Mouse (Mus musculus): ENCODE data around the gene Ccdc81. TPM values are rescaled to one million over a fixed set of nuclear protein-coding genes. Genes with fewer than 3 reads are reported as not detected.

Ccdc81 gene
- total RNA-seq, 2 experiments from 2014 or later, result 0.80 to 1.1 TPM

DNA sequence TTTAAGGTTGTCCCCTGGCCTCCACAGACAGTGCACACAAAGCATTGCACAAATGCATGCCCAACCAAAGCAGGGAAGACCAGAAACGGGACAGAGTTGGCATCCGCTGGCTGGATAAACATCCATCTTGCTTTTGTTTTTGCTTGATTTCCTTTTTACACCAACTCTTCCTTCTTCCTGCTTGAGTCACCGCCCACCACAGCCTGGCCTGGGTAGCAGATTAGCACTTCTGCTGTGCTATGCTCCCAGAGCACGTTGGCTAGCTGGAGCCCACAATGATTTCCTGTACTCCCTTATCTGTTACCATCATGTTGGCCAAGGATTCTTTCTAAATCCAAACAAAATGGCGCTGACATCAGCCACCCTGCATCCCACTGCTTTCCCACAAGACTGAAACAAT lies 36.2 kb downstream of the Ccdc81 start:
- DNase-seq (ENCODE audit: low spot score in 2 of 2), result no peak

DNA sequence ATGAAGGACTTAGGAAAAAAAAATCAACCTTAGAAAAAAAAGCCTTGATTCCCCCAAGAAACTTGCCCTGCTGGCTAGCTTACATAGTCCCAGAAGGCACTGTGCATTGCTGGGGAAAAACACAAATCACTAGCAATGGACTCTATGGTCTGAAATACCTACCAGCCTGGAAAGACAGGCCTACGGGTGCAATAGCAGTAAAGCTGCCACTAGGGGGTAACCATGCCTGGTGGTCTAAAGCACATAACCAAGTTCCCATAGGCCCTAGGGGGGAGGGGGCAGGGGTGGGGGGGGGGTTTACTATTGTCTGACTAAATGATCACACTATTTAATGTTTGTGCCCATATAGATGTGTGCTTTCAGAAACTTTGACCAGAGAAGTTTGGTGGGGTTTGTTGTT lies 38.7 kb downstream of the Ccdc81 start:
- DNase-seq (ENCODE audit: low spot score in 2 of 2), result no peak

DNA sequence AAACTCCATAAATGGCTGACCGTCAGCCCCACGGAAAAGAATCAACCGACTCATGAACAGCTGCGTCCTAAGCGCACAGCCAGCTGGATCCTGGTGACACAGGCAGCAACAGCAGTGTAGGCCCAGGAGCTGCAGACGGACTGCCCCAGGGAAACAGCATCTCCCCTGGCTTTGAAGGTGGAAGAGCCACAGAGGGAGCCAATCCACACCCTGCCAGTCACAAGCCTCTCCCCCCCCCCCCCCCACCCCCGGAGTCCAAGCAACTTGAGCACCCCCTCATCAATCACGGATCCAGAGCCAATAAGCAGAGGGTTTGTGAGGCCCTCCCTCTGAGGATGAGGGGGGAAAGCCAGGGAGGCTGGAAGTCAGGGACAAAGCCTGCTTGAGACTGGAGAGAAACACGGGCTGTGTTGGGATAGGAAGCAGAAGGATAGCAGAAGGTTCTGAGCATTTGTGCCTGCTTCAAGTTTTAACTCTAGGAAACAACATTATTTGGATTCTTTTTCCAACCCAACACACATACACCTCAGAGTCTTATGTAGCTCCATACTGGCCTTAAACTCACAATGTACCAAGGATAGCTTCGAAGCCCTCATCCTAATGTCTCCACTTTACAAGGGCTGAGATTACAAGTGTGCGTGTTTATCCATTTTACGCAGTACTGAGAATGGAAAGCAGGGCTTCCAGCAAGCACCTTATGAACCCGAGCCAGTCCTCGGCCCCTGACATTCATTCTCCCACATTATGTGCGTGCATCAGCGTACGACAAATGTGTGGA lies 46.8 kb downstream of the Ccdc81 start:
- peak in 1 of 2 experiments; percentile 28 for DNase-seq (ENCODE audit: low spot score in 2 of 2)

DNA sequence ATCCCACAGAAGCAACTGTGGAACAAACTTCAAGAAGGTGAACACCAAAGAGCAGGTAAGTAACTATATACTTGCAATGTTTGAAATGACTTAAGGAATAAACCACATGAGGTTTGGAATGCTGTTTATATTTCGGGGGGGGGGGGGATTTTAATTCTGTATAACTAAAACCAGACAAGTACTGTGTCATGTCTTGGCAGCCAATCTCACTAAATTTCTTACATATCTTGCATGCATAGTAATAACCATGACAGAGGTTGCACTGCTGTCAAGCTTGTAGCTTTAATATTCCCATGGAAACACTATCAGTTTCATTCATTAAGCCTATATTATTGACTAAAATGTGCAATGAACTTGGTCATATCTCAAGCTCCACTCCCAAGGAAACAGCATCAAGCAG lies 48.2 kb downstream of the Ccdc81 start:
- DNase-seq (ENCODE audit: low spot score in 2 of 2), result no peak

DNA sequence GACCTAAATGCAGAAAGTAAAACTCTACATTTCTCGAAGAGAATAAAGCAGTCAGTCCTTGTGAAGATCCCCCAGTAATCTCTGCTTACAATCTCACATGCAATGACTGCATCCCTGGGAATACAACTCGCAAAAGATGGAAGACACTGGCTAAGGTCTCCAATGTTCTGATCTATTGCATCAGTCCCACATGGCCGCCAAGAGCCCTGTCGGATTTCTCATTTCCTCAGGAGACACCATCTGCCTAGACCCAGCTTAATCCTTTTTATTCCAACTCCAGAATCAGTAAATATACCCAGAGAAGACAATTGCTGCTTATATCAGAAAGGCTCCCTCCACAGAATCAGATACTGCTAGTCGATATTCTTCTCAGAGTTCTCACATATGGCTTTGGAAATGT lies 50.3 kb downstream of the Ccdc81 start:
- no peak for DNase-seq (ENCODE audit: low spot score in 2 of 2)

DNA sequence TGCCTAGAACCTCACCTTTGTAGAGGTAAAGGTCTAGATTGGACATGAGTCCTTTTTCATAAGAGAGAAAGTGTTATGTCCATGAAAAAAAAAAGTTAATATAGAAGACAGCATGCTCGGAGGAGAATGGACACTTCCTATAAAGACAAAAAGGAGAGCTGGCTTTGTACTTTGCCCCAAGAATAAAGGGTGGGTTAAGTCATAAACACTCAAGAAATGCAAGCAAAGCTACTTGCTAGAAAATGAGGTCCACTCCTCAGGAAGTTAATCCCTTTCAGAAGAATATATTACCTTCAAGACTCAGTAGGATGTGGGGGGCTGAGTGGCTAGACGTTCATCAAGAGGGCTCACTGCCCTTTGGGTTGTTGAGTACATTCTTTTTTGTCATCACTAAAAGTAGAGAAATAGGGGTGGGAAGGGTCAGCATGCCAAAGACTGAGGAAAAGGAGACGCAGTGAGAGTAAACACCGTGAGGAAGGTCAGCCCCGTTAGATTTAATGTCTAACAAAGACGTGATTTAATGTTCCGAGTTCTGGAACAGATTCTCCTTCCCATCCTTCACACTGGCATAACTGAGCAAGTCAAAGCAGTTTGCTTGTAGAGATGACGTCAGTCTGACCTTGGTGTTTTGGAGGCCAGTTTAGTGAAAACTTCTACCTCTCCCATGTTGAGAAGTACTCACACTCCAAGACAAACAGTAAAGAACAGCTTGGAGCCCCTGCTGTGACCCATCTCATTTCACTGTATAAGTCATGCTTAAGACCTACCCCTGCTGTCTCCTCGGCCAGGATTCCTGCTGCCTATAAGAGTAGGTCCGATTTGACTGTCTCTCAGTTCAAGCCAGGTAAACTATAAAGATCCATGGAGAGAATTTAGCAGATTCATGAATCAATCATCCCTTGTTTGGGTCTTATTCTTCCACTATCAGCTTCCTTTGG lies 51.0 kb downstream of the Ccdc81 start:
- no peak for DNase-seq (ENCODE audit: low spot score in 2 of 2)

DNA sequence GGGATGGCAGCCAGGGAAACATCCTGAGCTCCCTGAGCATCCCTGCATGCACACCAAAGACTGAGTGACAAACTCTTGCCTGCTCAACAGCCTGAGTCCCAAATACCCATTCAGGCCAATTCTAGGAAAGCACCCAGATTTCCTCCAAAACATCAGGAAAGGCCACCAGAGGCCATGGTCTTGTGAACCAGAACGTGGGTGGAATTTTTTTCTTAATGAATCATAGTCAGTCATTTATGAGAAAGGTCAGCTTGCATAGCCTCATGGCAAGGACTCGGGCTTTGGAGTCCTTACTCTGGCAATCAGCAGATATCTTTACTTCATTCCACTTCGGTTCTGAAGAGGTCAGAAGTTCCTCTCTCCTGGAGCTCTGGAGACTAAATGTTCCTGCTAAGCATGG lies 52.9 kb downstream of the Ccdc81 start:
- DNase-seq (ENCODE audit: low spot score in 2 of 2), result no peak

DNA sequence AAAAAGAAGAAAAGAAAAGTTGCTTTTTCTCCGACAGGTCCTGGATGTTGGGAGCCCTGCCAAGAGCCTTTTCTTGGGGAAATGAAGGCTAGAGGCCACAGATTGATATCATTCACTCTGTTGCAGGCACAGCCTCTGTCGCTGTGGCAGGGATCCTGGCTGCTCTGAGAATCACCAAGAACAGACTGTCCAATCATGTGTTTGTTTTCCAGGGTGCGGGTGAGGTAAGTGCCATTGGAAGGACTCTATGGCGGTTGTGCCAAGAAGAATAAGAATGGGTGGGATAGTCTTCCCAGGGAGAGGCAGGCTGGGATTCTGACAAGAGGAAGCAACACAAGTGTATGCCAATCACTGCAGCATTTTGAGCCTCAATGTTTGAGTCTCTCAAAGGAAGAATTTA lies 57.8 kb downstream of the Ccdc81 start:
- DNase-seq (ENCODE audit: low spot score in 2 of 2), result no peak

DNA sequence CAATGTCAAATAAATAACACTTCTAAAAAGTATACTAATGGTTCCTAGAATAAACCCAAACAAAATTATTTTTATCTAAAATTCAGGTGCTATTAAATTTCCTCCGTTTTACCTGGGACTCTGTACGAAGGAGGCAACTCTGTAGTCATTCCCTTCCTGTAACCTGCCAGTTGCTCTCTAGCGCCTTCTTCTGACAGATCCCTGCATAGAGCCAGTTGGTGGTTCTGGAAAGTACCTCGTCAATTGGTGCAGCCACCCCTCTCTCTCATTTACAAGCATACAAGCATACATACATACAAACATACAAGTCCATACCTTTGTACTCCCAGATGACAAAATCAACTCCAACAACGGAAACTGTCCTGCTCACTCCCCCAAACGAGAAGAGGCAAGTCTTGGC lies 59.9 kb downstream of the Ccdc81 start:
- peak; percentile 42 to 55 for DNase-seq (ENCODE audit: low spot score in 2 of 2)

DNA sequence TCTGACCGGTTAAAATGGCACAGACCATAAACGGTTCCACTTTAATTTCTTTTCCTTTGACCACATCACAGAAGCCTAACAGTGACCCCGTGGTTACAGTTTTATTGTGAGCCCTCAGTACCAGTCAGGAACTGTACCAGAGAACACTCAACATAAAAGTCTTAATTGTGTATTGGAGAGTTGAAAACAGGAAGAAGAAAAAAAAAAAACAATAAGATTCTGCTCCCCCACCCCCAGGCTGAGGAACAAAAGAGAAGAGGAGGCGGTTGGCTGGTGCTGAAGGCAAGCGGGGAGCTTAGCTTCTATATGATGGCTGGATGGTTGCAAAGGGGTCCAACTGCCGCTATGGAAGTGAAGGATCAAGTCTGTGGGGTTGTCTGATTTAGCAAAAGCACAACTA lies 60.3 kb downstream of the Ccdc81 start:
- DNase-seq (ENCODE audit: low spot score in 2 of 2), result no peak

DNA sequence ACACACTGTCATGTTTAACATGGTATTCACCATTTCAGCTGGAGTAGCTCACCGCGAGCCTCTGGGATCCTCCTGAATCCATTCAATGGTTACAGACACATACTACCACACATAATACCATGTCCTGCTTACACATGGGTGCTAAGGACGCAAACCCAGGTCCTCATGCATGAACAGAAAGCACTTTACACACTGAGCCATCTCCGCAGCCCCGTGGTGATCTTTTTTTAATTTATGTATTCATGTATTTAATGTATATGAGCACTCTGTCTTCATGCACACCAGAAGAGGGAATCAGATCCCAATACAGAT lies 61.1 kb downstream of the Ccdc81 start:
- DNase-seq (ENCODE audit: low spot score in 2 of 2), result no peak

DNA sequence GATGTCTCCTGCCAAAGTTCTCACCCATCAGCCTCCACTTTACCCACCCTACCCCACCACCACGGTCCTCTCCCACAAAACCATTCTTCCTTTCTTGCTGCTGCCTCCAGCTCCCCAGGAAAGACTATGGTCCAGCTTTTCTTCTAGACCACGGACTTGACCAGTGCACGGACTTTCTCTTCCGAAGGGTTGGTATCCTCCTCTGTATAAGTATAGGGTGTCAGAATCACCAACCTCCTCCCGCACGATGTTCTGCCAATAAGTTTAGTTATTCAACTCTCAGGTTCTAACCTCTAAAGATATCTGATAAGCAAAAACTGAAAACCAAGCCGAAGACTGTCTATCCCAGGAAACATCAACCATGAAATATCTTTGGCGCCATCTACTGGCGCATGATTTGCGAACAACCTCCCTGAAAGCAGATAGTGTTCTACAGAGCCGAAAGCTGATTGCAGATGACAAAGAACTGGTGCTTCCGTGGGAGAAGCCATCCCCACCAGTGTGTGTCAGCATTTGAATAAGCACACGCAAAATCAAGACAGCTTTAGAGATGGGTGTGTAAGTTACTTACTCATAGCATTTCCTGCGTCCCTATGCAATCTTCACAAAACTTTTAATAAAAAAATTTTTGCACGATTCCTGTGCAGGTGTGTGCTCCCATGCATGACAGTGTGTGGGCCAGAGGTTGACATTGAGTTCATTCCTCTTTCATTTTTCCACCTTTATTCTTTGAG lies 61.6 kb downstream of the Ccdc81 start:
- peak; percentile 92 to 93 for DNase-seq (ENCODE audit: low spot score in 2 of 2)

DNA sequence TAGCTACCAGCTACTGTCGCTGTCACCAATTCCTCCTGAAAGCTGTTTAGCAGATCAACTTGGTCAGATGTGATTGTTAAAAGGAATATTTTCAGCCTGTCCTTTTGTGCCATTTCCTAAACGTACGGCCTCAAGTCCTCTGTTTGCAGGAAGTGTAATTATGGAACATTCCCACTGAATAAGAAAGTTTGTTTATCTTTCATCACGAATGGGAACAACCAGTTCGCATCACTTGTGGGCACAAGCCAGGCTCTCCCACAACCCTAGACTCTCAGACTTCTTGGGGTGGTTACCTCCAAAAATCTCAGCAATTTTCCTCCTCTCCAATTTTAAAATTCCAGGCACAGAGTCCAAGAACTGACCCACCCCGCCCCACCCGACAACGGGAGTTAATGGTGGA lies 63.7 kb downstream of the Ccdc81 start:
- DNase-seq (ENCODE audit: low spot score in 2 of 2), result no peak

DNA sequence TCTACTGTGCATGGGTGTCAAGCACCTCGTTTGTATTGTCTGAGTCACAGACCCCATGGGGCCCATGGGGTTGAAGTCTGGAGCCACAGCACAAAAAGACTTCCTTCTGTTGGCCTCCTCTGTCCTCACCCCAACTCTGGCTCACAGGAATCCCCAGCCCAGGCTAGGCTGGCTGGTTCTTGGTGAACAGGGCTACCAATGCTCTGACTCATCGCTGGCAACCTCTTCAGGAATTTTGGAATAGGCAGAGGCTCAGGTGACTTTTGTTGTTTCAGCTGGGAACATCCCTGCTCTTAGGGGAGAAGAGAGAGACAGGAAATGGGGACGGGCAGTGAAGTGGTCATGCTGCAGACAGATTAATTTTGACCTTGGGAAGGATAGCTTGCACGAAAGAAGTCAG lies 65.6 kb downstream of the Ccdc81 start:
- DNase-seq (ENCODE audit: low spot score in 2 of 2), result no peak

DNA sequence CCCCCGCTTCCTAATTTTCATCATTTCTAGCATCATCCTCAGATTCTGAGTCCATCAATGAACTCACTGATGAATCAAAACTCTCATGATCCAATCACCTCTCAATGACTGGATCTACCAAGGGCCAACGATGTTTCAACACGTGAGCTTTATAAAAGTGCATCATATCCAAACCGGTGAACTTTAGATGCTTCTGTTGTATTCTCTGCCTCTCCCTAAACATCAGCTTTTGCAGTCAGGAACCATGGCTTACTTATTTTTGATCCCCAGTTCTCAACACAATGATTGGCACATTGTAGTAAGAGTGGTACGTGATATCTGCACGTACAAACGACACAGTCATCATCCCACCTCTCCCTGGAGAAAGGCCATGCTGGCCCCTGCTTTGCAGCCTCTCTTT lies 66.8 kb downstream of the Ccdc81 start:
- no peak for DNase-seq (ENCODE audit: low spot score in 2 of 2)

DNA sequence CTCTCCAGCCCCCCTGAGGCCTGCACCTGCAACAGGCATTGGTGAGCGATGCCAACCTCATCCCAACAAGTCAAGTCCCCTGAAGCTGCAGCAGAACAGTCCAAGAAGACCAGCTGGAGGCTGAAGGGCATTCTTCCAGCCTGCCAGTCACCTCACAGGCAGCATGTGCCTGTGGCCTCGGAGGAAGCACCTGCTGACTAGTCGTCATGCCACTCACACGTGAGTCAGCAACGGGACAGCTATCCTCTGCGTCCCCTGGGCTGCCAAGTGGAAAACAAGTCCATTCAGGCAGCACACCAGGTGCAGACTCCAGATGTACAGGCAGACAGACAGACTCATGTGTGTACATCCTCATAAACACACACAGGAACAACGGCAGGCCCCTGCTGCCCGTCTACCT lies 67.9 kb downstream of the Ccdc81 start:
- no peak for DNase-seq (ENCODE audit: low spot score in 2 of 2)

DNA sequence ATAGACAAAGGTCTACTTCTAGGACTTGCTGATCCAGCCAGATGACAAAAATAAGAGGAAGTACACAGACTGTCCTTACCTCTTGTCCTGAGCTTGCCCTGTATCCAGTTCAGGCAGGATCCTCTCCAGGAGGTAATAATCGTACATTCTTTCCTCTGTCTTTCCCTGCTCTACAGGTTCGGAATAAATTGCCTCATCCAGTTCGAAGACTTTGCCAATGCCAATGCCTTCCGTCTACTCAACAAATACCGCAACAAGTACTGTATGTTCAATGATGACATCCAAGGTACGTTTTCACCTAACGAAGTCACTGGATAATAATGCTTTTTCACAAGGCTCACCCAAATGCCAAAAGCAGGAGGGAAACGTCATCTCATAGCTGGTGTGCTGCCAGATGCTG lies 69.9 kb downstream of the Ccdc81 start:
- DNase-seq (ENCODE audit: low spot score in 2 of 2), result no peak

DNA sequence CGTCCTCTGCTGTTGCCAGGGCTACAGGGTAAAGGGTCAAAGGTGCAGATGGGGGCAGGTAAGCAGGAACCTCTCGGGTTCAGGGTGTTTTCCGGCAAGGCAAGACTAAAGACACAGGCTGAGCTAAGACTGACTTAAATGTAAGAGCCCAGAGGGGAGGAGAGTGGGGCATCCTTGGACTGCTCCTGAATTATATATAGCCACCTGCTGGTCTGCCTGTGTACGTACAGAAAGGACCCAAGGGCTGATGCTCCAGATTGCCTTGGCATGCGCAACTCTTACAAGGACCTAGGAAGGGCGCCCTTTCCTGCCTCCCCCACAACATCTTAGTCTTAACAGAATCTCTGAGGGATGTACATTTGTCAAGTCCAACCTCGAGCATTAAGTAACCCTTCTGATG lies 74.2 kb downstream of the Ccdc81 start:
- no peak for DNase-seq (ENCODE audit: low spot score in 2 of 2)

DNA sequence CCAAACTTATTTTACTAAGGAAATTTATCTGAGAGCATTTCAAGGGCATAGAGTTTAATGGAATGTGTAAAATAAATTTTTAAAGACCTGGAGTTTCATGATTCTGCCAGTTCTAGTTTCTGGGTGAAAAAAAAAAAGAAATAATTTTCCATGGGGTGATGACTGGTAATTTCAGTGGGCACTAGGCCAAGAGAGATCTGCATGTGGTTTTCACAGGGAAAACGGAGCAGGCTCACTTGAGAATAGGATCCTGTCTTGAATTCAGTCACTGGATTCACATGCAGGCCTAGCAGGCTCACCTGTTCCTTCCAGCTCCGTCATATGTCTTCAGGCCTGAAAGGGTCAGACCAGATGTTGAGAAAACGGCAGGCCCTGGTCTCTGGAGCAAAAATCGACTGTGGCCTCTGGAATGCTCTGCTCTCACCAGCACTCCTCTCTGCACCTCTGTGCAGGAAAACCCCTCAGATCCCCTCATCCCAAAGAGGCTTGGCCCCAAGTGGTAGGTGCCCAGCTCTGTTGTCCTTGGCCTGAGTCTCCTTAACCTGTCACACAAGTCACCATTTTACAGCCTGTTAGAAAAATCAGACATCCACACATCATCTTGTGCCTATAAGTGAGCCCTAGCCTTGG lies 74.9 kb downstream of the Ccdc81 start:
- DNase-seq (ENCODE audit: low spot score in 2 of 2), result no peak

Measured in layer of hippocampus, postnatal 10 days (tissue).